Mouse (Mus musculus) midbrain, embryonic 13.5 days (tissue): ENCODE data around the gene Fyn. TPM values are rescaled to one million over a fixed set of nuclear protein-coding genes. Genes with fewer than 3 reads are reported as not detected.

ENCODE experiments used
- ATAC-seq: fragments of 200-750 bp; cut with Nextera tagmentation; 2 replicates; pipeline ENCODE4 v1.8.0; 2017; ENCODE audit warnings: mild to moderate bottlenecking, moderate TSS enrichment, moderate library complexity
- H3K27ac ChIP-seq: fragments of 300-500 bp; sonication (generic); 2 replicates; pipeline ENCODE4 v1.5.1; 2015; ENCODE audit warnings: inconsistent platforms, mild to moderate bottlenecking, moderate library complexity
- H3K27me3 ChIP-seq: fragments of 300-500 bp; sonication (generic); 2 replicates; pipeline ENCODE4 v1.6.1; 2015; ENCODE audit warnings: mild to moderate bottlenecking, inconsistent platforms
- H3K36me3 ChIP-seq: fragments of 300-500 bp; sonication (generic); 2 replicates; pipeline ENCODE4 v1.6.1; 2015; ENCODE audit warnings: mild to moderate bottlenecking, inconsistent platforms
- H3K4me1 ChIP-seq: fragments of 300-500 bp; sonication (generic); replicated peaks from 2 replicates; pipeline ENCODE4 v1.6.1; 2015; ENCODE audit warnings: inconsistent platforms
- H3K4me2 ChIP-seq: fragments of 300-500 bp; sonication (generic); replicated peaks from 2 replicates; pipeline ENCODE4 v1.6.1; 2015; ENCODE audit warnings: moderate library complexity, mild to moderate bottlenecking, inconsistent platforms
- H3K4me3 ChIP-seq: fragments of 300-500 bp; sonication (generic); replicated peaks from 2 replicates; pipeline ENCODE4 v1.5.1; 2015; ENCODE audit warnings: mild to moderate bottlenecking, inconsistent platforms
- H3K9ac ChIP-seq: fragments of 300-500 bp; sonication (generic); replicated peaks from 2 replicates; pipeline ENCODE4 v1.6.1; 2015; ENCODE audit warnings: mild to moderate bottlenecking, inconsistent platforms
- H3K9me3 ChIP-seq: fragments of 300-500 bp; sonication (generic); 2 replicates; pipeline ENCODE4 v1.6.1; 2016; ENCODE audit warnings: mild to moderate bottlenecking, inconsistent platforms
- WGBS: fragments of 180-500 bp; shearing (Covaris S2); methylation state at CpG from one replicate; pipeline ENCODE4 v1.1.7; 2015; 5-methylcytosine and 5-hydroxymethylcytosine counted together
- polyA plus RNA-seq: library from polyadenylated mRNA; unstranded; fragments of >200 nt; fragmentation: Nextera tagmentation; extraction: Ambion mirVana; gene quantifications from 2 replicates; pipeline ENCODE4 v1.2.1, GENCODE M21; 2015

Fyn gene
- polyA plus RNA-seq, 1 experiment from 2014 or later = 64.8 TPM

DNA sequence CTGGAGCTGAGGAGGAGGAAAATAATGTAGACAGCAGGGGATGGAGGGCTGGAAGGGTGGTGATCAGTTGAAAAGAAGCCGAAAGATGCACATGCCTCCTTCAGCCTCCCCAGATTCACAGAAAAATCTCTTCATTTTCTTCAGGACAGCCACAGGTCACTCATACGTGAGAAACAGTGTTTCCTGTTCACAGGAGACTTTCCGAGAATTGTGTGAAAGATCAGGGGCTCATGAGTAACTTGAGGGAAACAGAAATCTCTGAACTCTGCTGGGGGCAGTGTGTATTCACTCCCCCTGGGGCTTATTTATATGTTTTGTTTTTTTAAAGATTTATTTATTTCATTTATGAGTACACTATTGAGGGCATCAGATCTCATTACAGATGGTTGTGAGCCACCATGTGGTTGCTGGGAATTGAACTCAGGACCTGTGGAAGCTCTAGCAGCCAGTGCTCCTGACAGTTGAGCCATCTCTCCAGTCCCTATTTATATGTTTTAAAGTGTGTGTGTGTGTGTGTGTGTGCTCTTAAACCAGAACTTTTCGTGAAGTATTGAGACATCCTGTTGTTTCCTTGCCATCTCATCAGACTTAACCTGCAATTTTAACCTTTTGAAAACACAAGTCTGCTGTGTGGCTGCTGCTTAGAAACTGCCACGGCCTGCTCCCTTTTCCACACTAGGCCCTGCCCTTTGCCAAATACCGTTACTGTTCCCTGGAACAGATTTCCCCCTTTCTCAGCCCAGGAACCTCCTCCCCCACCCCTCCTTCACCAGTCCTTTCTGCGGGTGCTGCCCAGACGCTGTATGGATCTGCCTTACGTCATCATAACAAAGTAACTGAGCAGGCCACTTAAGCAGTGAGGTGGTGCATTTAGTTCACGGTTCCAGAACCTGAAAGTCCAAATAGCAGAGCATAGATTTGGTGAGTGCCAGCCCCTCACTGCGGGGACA is 118.1 kb downstream of the Fyn start:
- H3K27me3 ChIP-seq = no peaks in the 10 kb centered on the region
- no peak overlapping the region for H3K9ac ChIP-seq
- H3K9me3 ChIP-seq = no peaks in the 10 kb centered on the region
- WGBS = 56% methylated on average over 11 of the region's 11 CpGs
- no peak for ATAC-seq
- H3K4me1 ChIP-seq = peaks cover 61% of the 10 kb centered on the region
- 0 out of 2 replicates have a peak overlapping the region, but pooled peaks have one; percentile 21 for H3K27ac ChIP-seq
- no peak overlapping the region for H3K4me2 ChIP-seq
- H3K4me3 ChIP-seq = no peak overlapping the region
- H3K36me3 ChIP-seq = peaks cover 3% of the 10 kb centered on the region; the same call in 1 of the 2 replicates

DNA sequence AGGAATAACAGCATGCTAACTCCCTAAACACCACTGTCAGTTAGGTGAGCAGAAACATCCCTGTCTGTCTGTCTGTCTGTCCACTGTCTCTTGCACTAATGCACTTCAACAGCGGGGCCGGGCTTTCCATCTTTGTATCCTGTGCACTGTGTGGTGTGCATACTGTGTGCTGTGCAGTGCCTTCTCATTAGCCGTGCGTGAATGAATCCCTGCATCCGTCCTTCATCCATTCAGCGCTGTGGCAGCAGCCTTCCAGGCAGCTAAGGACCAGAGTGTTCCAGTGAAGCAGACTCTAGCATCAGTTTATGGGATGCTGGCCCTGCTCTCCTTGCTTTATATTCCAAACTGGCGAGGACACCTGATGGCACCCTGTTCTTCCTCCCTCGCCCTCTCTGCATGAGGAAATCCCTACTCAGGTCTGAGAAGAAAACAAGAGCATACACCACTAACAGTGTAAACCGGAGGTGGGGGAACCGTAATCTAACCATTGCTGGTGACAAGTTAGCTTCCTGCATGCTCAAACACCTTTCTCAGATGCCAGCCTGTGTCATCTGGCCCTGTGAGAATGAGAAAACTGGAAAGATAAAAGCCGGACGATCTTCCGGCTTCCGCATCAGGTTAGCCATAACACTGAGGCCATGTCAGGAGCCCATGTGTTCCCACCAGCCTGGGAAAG is 119.2 kb downstream of the Fyn start:
- 75% methylated on average over 14 of the region's 14 CpGs for WGBS
- H3K9ac ChIP-seq = no peak overlapping the region
- 0 out of 2 replicates have a peak overlapping the region, but pooled peaks have one; percentile 21 for H3K27ac ChIP-seq
- no peak overlapping the region for H3K4me2 ChIP-seq
- H3K9me3 ChIP-seq = no peaks in the 10 kb centered on the region
- no peaks in the 10 kb centered on the region for H3K27me3 ChIP-seq
- peaks cover 1% of the 10 kb centered on the region; the same call in 1 of the 2 replicates for H3K36me3 ChIP-seq
- no peak for ATAC-seq
- peaks cover 63% of the 10 kb centered on the region for H3K4me1 ChIP-seq
- H3K4me3 ChIP-seq = no peak overlapping the region

DNA sequence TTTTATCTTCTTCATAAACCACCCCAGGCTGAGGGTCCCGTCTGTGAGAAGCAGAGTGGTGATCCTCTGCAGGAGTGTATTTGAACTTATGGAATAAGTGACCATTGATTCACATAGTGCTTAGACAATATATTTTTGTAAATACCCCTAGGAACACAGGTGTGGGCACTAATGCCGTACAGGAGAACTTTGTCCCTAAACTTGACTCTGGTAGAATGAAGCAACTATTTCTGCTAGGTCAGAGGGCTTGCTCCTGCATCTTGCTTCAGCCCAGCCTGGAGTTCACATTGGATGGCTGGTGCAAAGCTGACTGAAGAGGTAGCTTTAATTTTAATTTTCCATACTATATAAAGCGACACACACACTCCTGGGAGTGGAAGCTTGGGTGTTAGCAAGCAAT is 119.9 kb downstream of the Fyn start:
- peaks cover 63% of the 10 kb centered on the region for H3K4me1 ChIP-seq
- H3K4me3 ChIP-seq = no peak overlapping the region
- no peak overlapping the region for H3K4me2 ChIP-seq
- no peak for ATAC-seq
- H3K27ac ChIP-seq = no peak overlapping the region
- 85% methylated on average over 3 of the region's 3 CpGs for WGBS
- no peaks in the 10 kb centered on the region for H3K36me3 ChIP-seq
- no peaks in the 10 kb centered on the region for H3K27me3 ChIP-seq
- no peaks in the 10 kb centered on the region for H3K9me3 ChIP-seq
- no peak overlapping the region for H3K9ac ChIP-seq

DNA sequence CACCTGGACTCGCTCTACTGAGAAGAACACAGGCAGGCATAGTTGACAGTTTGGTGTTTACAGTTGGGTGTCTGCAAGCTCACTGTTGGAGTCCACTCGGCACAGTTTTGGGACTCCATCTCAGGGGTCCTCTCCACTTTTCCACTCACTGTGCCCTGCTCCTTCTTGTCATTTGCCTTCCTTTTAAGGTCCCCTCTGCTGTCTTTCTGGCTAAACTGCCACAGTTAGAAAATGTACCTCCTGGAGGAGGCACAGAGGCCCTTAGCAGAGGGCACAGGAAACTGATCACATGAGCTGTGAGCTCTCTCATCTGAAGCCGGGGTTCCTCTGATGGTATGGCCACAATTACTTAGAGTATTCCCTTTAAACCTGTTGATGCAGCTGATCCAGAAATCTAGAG is 120.3 kb downstream of the Fyn start:
- Histone ChIP-seq H3K9ac (no peak overlapping the region), H3K27me3 (no peaks in the 10 kb centered on the region), H3K27ac (no peak overlapping the region), H3K36me3 (no peaks in the 10 kb centered on the region), H3K9me3 (no peaks in the 10 kb centered on the region), H3K4me2 (no peak overlapping the region), H3K4me1 (peaks cover 62% of the 10 kb centered on the region), H3K4me3 (no peak overlapping the region)
- 87% methylated on average over 3 of the region's 3 CpGs for WGBS
- ATAC-seq = no peak

DNA sequence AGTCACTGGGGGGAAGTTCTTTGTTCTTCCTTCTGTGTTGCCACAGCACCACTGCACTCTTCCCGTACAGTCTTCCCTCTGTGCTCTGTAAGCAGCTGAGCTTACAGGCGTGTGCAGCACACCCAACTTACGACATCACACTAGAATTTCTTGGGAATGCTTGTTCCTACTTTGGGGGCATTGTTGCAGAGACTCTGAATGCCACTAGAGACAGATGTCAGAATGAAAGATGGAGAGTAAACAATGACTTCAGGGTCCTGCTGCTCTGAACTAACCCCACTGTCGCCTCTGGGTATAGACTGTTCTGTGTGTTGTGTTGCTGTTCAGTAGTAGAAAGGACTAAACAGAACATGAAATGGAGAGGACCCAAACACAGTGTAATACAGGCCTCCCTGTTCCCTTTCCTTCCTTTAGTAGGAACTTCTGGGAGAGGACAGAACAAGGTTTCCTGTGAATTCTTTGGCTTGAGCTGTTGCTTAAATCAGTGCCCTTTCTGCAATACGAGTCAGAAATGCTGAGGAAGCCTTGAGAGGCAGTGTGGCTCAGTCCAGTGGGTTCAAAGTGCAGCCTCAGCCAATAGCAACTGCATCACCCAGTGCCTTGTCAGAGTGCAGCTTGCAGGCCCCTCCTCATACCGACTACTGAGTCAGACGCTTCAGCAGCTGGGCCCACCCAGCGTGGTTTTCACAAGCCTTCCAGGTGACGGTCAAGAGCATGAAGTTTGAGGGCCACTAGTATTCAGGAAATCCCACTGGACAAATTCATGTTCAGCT is 121.9 kb downstream of the Fyn start:
- Histone ChIP-seq H3K27me3 (no peaks in the 10 kb centered on the region), H3K4me1 (peaks cover 46% of the 10 kb centered on the region), H3K27ac (no peak overlapping the region)

DNA sequence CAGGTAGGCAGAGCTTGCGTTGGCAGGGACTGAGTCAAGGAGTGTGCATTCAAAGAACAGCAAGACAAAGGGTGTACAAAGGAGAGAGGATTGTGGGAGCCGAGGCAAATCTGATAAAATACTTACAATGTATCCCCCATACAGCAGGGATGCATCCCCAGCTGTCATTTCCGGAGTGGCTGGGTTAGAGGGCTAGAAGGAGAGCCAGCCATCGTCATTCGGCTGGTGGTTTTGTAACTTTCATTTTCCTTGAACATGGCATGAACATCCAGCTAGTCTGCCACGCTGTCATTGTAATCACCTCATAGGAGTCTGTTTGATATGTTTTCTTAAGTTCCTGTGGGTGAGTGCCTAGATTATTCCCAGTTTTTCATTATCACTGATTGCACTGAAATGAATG is 123.5 kb downstream of the Fyn start:
- Histone ChIP-seq H3K4me1 (peaks cover 30% of the 10 kb centered on the region), H3K36me3 (no peaks in the 10 kb centered on the region), H3K27me3 (no peaks in the 10 kb centered on the region), H3K4me3 (no peak overlapping the region), H3K9me3 (no peaks in the 10 kb centered on the region), H3K27ac (no peak overlapping the region), H3K9ac (no peak overlapping the region), H3K4me2 (no peak overlapping the region)
- no peak for ATAC-seq
- WGBS = 78% methylated on average over 6 of the region's 6 CpGs

More for the DNA sequence above, 121.9 kb downstream of the Fyn start:
- Histone ChIP-seq H3K4me2 (no peak overlapping the region), H3K4me3 (no peak overlapping the region), H3K9ac (no peak overlapping the region), H3K9me3 (no peaks in the 10 kb centered on the region), H3K36me3 (no peaks in the 10 kb centered on the region)
- ATAC-seq = no peak
- WGBS = 81% methylated on average over 9 of the region's 9 CpGs

DNA sequence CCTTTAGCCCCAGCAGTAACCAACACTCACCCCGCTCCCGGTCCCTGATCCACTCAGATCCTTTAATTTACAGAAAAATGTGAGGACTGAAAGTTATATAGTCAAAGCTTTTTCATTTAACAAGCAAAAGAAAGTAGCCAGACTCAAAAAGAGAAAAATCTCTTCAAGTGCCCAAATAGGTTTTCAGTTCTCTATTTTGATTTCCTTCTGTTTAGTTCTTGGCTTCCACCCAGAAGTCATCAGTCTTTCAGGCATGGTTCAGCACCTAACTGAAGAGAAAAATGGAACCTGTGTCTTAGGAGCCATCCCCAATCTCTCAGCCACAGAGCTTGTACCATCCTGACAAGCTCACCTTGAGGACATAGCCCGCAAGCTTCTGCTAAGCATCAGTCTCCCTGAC is 124.4 kb downstream of the Fyn start:
- 95% methylated on average over 3 of the region's 3 CpGs for WGBS
- H3K36me3 ChIP-seq = no peaks in the 10 kb centered on the region
- no peak overlapping the region for H3K9ac ChIP-seq
- H3K9me3 ChIP-seq = no peaks in the 10 kb centered on the region
- no peaks in the 10 kb centered on the region for H3K27me3 ChIP-seq
- H3K4me3 ChIP-seq = no peak overlapping the region
- H3K4me1 ChIP-seq = peaks cover 29% of the 10 kb centered on the region
- H3K4me2 ChIP-seq = no peak overlapping the region
- ATAC-seq = no peak
- no peak overlapping the region for H3K27ac ChIP-seq

DNA sequence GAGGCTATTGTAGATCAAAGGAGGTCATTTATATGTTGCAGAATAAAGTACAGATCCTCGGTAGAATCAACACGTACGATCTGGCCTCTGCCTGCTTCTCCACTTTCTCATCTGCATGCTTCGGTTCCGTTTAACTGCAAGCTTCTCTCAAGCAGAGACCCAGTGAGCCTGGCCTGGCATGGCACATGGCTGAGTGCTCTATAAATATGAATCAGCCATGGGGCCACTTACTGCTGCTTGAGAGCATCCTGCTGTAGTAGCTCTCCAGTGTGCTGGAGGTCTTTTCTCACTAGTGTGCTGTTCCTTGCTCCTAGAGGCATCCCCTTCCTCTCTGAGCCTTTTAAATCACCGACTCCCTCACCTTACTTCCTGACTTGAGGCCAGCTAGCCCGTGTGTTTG is 130.0 kb downstream of the Fyn start:
- H3K27me3 ChIP-seq = no peaks in the 10 kb centered on the region
- ATAC-seq = peak; percentile 14; the same call in 1 of the 2 replicates
- WGBS = 53% methylated on average over 7 of the region's 7 CpGs
- peaks cover 53% of the 10 kb centered on the region for H3K4me1 ChIP-seq
- H3K4me2 ChIP-seq = no peak overlapping the region
- peak overlapping the region; percentile 55 for H3K27ac ChIP-seq
- H3K4me3 ChIP-seq = no peak overlapping the region
- peak overlapping the region; percentile 2; the same call in 1 of the 2 replicates for H3K9ac ChIP-seq
- H3K36me3 ChIP-seq = no peaks in the 10 kb centered on the region
- H3K9me3 ChIP-seq = no peaks in the 10 kb centered on the region

DNA sequence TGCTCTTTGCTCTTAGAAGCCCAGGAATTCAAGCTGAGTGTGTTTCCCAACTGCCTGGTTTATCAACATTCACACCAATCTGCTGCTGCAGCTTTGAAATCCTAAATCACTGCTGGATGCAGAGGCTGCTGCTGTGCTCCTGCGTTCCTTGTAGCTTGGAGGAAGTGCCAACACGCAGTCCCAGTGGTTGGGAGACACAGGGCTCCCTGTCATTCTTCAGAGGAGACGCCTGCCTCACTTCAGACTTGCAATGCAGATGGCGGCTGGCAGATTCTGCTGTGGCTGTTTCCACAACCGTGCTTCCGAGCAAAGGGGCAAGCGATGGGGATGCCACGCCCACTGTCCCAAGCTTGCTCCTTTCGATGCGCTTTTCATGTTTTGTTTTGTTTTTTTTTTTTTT is 132.9 kb downstream of the Fyn start:
- WGBS = 51% methylated on average over 10 of the region's 10 CpGs
- peak overlapping the region; percentile 17; the same call in 1 of the 2 replicates for H3K9ac ChIP-seq
- H3K4me2 ChIP-seq = no peak overlapping the region
- H3K36me3 ChIP-seq = no peaks in the 10 kb centered on the region
- no peaks in the 10 kb centered on the region for H3K9me3 ChIP-seq
- no peak for ATAC-seq
- H3K4me3 ChIP-seq = no peak overlapping the region
- H3K27ac ChIP-seq = peak overlapping the region; percentile 75
- no peaks in the 10 kb centered on the region for H3K27me3 ChIP-seq
- H3K4me1 ChIP-seq = peaks cover 80% of the 10 kb centered on the region

DNA sequence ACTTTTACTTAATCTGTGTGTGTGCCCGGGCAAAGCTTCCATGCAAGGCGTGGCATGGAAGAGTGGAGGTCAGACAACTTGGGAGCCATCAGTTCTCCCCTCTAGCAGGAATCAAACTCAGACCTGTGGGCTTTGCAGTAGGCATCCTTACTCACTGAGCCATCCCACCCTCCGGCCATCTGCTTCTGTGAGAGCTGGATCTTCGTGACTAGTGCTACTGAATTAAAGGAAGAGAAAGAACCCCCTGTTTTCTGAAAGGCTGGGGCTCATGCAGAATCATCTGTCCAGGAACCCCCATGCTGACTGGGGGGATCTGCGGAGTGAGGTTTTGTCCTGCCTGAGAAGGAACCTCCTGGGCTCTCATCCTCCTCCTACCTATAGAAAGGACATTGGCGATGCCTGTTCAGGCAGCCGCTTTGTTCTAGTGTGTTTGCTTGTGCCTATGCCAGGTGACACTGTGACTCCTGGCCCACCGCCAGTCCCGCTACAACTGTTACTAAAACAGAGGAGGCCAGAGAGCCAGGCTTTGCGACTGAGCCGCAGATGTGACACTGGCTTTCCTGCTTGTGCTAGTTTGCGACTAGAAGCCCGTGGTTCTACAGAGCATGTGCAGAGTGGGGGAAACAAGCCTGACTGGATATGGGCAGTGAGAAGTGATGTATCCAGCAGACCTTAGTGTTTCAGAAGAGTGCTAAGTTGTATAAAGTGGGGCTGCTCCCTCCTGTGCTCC is 133.5 kb downstream of the Fyn start:
- H3K9ac ChIP-seq = no peak overlapping the region
- WGBS = 66% methylated on average over 13 of the region's 13 CpGs

DNA sequence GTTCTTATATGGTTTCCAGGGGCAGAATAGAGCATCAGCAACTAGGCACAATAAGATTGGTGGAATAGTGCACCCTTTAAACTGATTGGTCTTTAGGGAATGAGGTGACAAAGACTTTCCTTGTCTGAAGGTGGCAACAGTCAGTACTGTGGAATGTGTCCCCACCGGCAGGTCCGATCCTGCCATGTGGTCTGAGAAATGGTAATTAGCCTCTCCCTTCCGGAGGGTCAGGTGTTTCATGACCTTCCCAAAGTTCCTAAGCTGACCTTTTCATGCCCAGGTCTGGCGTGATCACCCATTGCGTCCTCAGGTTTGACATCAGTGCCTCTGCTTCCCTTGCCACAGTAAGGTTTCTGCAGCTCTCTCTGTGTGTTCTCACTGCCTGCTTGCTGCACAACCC is 134.7 kb downstream of the Fyn start:
- Histone ChIP-seq H3K9me3 (no peaks in the 10 kb centered on the region), H3K4me3 (no peak overlapping the region), H3K9ac (no peak overlapping the region), H3K36me3 (no peaks in the 10 kb centered on the region), H3K27ac (no peak overlapping the region), H3K4me1 (peaks cover 81% of the 10 kb centered on the region), H3K27me3 (no peaks in the 10 kb centered on the region), H3K4me2 (no peak overlapping the region)
- no peak for ATAC-seq
- WGBS = 82% methylated on average over 5 of the region's 5 CpGs

More for the DNA sequence above, 133.5 kb downstream of the Fyn start:
- peaks cover 86% of the 10 kb centered on the region for H3K4me1 ChIP-seq
- H3K36me3 ChIP-seq = no peaks in the 10 kb centered on the region
- no peak overlapping the region for H3K4me2 ChIP-seq
- peak; percentile 30 for ATAC-seq
- H3K9me3 ChIP-seq = no peaks in the 10 kb centered on the region
- H3K27ac ChIP-seq = peak overlapping the region; percentile 75
- no peaks in the 10 kb centered on the region for H3K27me3 ChIP-seq
- H3K4me3 ChIP-seq = no peak overlapping the region
